Mouse (Mus musculus) bone marrow, adult 2 months (tissue): ENCODE results near the gene Dtnbp1.

Source experiments
- CTCF ChIP-seq: fragments of 200-500 bp; IDR thresholded peaks from 2 replicates; pipeline ENCODE4 v1.5.1; 2011; ENCODE audit warnings: low read length, control low read depth; ENCODE audit not compliant: control insufficient read depth, insufficient read depth
- POLR2A ChIP-seq: fragments of 200-500 bp; IDR thresholded peaks from 2 replicates; pipeline ENCODE4 v1.6.1; 2011; ENCODE audit warnings: low read depth, mild to moderate bottlenecking, control low read depth, low read length, borderline replicate concordance; ENCODE audit not compliant: control insufficient read depth

DNA sequence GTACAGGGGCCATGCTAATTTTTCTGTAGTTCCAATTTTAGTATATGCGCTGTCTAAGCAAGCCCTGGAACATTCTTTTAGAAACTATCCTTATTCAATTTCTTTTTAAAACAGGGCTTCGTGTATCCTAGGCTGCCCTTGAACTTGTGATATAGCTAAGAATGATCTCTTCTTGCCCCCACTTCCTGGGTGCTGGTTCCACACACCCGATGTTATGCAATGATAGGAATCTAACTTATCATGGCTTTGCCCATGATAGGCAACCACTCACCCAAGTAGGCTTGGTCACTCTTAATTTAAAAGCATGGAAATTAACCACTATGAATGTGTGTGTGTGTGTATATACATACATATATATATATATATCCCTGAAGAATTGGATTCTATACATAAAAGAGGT is 24.3 kb upstream of the Dtnbp1 start:
- TF ChIP-seq POLR2A = no peak
- TF ChIP-seq CTCF = no peak
